Mouse (Mus musculus) MEL (cell line): Measurements from ENCODE around the gene BC051665. TPM values are rescaled to one million over a fixed set of nuclear protein-coding genes. Genes with fewer than 3 reads are reported as not detected.

Experiments
- DNase-seq: peaks from one replicate; pipeline ENCODE4 v3.0.0; 2011; ENCODE audit warnings: low read depth, low spot score
- H3K27ac ChIP-seq: 2 replicates; pipeline ENCODE4 v1.5.1; 2012; ENCODE audit warnings: low read depth, mild to moderate bottlenecking, control low read depth, low read length, moderate library complexity; ENCODE audit not compliant: control insufficient read depth
- H3K27me3 ChIP-seq, 2 experiments: fragments of 150-350 bp in 1 of 2; sonication (generic) in 1 of 2; 2 replicates each; pipeline ENCODE4 v1.6.1; 2012; ENCODE audit warnings: low read length in 2 of 2, mild to moderate bottlenecking in 2 of 2, improper control_type of control experiment in 1 of 2, moderate library complexity in 1 of 2; ENCODE audit not compliant: insufficient read depth in 2 of 2, control insufficient read depth in 1 of 2
- H3K36me3 ChIP-seq, 2 experiments: 2 replicates each; pipeline ENCODE4 v1.6.1; 2012 to 2014; ENCODE audit warnings: low read length in 2 of 2, improper control_type of control experiment in 1 of 2, inconsistent platforms in 1 of 2, mild to moderate bottlenecking in 1 of 2; ENCODE audit not compliant: insufficient read depth in 2 of 2, control insufficient read depth in 1 of 2
- H3K4me1 ChIP-seq, 2 experiments: fragments of 150-350 bp in 1 of 2; sonication (generic) in 1 of 2; 2 replicates each; pipeline ENCODE4 v1.6.1; 2012; ENCODE audit warnings: low read length in 2 of 2, improper control_type of control experiment in 1 of 2, mild to moderate bottlenecking in 1 of 2; ENCODE audit not compliant: insufficient read depth in 2 of 2, control insufficient read depth in 1 of 2
- H3K4me3 ChIP-seq, 2 experiments: fragments of 150-350 bp in 1 of 2; sonication (generic) in 1 of 2; 2 replicates each; pipeline ENCODE4 v1.5.1; 2012; ENCODE audit warnings: low read depth in 2 of 2, low read length in 2 of 2, mild to moderate bottlenecking in 2 of 2, moderate library complexity in 2 of 2, control low read depth in 1 of 2, improper control_type of control experiment in 1 of 2; ENCODE audit not compliant: control insufficient read depth in 1 of 2, insufficient read depth in 1 of 2
- H3K79me2 ChIP-seq: 2 replicates; pipeline ENCODE4 v1.6.1; 2012; ENCODE audit warnings: mild to moderate bottlenecking, low read length, moderate library complexity; ENCODE audit not compliant: control insufficient read depth, poor library complexity, insufficient read depth
- H3K9ac ChIP-seq: 2 replicates; pipeline ENCODE4 v1.6.1; 2012; ENCODE audit warnings: low read depth, mild to moderate bottlenecking, control low read depth, low read length, moderate library complexity; ENCODE audit not compliant: control insufficient read depth, poor library complexity, severe bottlenecking
- H3K9me3 ChIP-seq: fragments of 150-350 bp; sonication (generic); replicated peaks from 2 replicates; pipeline ENCODE4 v1.6.1; 2012; ENCODE audit warnings: mild to moderate bottlenecking, low read length, improper control_type of control experiment, moderate library complexity; ENCODE audit not compliant: insufficient read depth
- CHD1 ChIP-seq: IDR thresholded peaks from 2 replicates; pipeline ENCODE4 v1.6.1; 2012; ENCODE audit warnings: low read depth, mild to moderate bottlenecking, inconsistent platforms, low read length, improper control_type of control experiment
- ELF1 ChIP-seq: IDR thresholded peaks from 2 replicates; pipeline ENCODE4 v1.6.1; 2014; ENCODE audit warnings: low read depth, mild to moderate bottlenecking, inconsistent platforms, low read length, improper control_type of control experiment, moderate library complexity
- EP300 ChIP-seq, 2 experiments: IDR thresholded peaks; 2 replicates each; pipeline ENCODE4 v1.6.1; 2011; ENCODE audit warnings: improper control_type of control experiment in 2 of 2, low read length in 2 of 2, low read depth in 1 of 2, mild to moderate bottlenecking in 1 of 2
- HCFC1 ChIP-seq: IDR thresholded peaks from 2 replicates; pipeline ENCODE4 v1.6.1; 2012; ENCODE audit warnings: low read depth, mild to moderate bottlenecking, inconsistent platforms, low read length, improper control_type of control experiment, moderate library complexity
- KAT2A ChIP-seq: conservative IDR thresholded peaks from 2 replicates; pipeline ENCODE4 v1.6.1; 2012; ENCODE audit warnings: low read depth, low read length, improper control_type of control experiment, inconsistent platforms
- MAFK ChIP-seq: IDR thresholded peaks from 2 replicates; pipeline ENCODE4 v1.6.1; 2011; ENCODE audit warnings: low read depth, mild to moderate bottlenecking, low read length, improper control_type of control experiment, borderline replicate concordance
- MEF2A ChIP-seq: IDR thresholded peaks from 2 replicates; pipeline ENCODE4 v1.6.1; 2014; ENCODE audit warnings: low read depth, mild to moderate bottlenecking, inconsistent platforms, low read length, improper control_type of control experiment; ENCODE audit not compliant: poor library complexity, insufficient replicate concordance, severe bottlenecking; ENCODE audit errors: extremely low read depth
- MXI1 ChIP-seq: IDR thresholded peaks from 2 replicates; pipeline ENCODE4 v1.6.1; 2011; ENCODE audit warnings: mild to moderate bottlenecking, low read depth, low read length, improper control_type of control experiment
- POLR2AphosphoS2 ChIP-seq: IDR thresholded peaks from 2 replicates; pipeline ENCODE4 v1.6.1; 2011; ENCODE audit warnings: low read length, improper control_type of control experiment
- TBP ChIP-seq: IDR thresholded peaks from 2 replicates; pipeline ENCODE4 v1.8.0; 2011; ENCODE audit warnings: low read depth, low read length, improper control_type of control experiment
- TCF12 ChIP-seq: IDR thresholded peaks from 2 replicates; pipeline ENCODE4 v1.6.1; 2014; ENCODE audit warnings: low read depth, mild to moderate bottlenecking, inconsistent platforms, low read length, improper control_type of control experiment, moderate library complexity
- UBTF ChIP-seq: IDR thresholded peaks from 2 replicates; pipeline ENCODE4 v1.6.1; 2012; ENCODE audit warnings: low read depth, mild to moderate bottlenecking, inconsistent platforms, low read length, improper control_type of control experiment, moderate library complexity, borderline replicate concordance; ENCODE audit not compliant: insufficient read depth
- USF2 ChIP-seq, 2 experiments: IDR thresholded peaks; 2 replicates each; pipeline ENCODE4 v1.6.1; 2011 to 2012; ENCODE audit warnings: improper control_type of control experiment in 2 of 2, low read length in 2 of 2, borderline replicate concordance in 1 of 2, inconsistent platforms in 1 of 2, low read depth in 1 of 2, mild to moderate bottlenecking in 1 of 2; ENCODE audit not compliant: insufficient read depth in 1 of 2
- ZC3H11A ChIP-seq: IDR thresholded peaks from 2 replicates; pipeline ENCODE4 v1.6.1; 2012; ENCODE audit warnings: low read depth, mild to moderate bottlenecking, inconsistent platforms, low read length, improper control_type of control experiment
- ZMIZ1 ChIP-seq: IDR thresholded peaks from 2 replicates; pipeline ENCODE4 v1.6.1; 2012; ENCODE audit warnings: low read depth, mild to moderate bottlenecking, inconsistent platforms, low read length, improper control_type of control experiment, moderate library complexity
- ZNF384 ChIP-seq: IDR thresholded peaks from 2 replicates; pipeline ENCODE4 v1.6.1; 2012; ENCODE audit warnings: low read depth, mild to moderate bottlenecking, inconsistent platforms, low read length, improper control_type of control experiment
- polyA plus RNA-seq, 2 experiments: library from polyadenylated mRNA; stranded (reverse) in 1 of 2; unstranded in 1 of 2; fragments of >175 nt in 1 of 2; fragments of >200 nt in 1 of 2; gene quantifications; 2 replicates each; pipeline versions ENCODE4 v1.2.1 to v1.2.4; 2012; ENCODE audit warnings: low replicate concordance in 2 of 2, low read depth in 1 of 2; ENCODE audit not compliant: insufficient read length in 2 of 2, insufficient read depth in 1 of 2, missing spikeins in 1 of 2
- total RNA-seq: library from RNA; depleted of rRNA; stranded (reverse); fragments of 300-350 nt; gene quantifications from 2 replicates; pipeline ENCODE4 v1.2.3, GENCODE M21; 2012; rRNA removed

BC051665 gene
- total RNA-seq (not detected in 2 replicates), polyA plus RNA-seq (not detected)

DNA sequence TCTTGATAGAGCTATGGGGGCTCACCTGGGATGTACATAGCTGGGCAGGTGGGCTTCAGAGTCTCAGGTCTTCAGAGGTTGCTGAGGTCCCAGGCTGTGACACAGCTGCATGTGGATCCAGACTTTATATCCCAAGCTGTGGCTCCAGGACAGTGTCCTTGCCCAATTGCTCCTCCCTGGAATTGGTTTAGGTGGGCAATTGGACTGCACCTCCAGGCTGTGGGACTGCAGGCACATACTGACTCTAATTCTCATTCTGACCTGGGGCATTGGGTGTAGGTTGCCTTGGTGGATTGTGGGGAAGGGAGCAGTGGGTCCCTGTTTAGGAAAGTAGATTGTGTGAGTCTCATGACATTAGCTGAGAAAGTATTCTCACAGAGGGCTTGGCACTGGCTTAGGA, at the start of gene BC051665:
TSS of gene BC051665 (minus strand) at position 101 of the 400 bp plus-strand sequence.
- Histone ChIP-seq H3K9me3 (no peaks in the 10 kb centered on the region), H3K36me3 (no peaks in the 10 kb centered on the region)
- no peak for DNase-seq
- TF ChIP-seq MAFK (no peak), POLR2AphosphoS2 (no peak), MXI1 (no peak), ZMIZ1 (no peak), ELF1 (no peak), ZC3H11A (no peak), UBTF (no peak), KAT2A (no peak), EP300 (IDR thresholded peaks at IDR 0.05; ENCODE audit: low read depth in 1 of 2, low read length in 2 of 2) (no peak), ZNF384 (no peak), USF2 (IDR thresholded peaks at IDR 0.05; ENCODE audit: borderline replicate concordance in 1 of 2, insufficient read depth in 1 of 2, low read depth in 1 of 2, low read length in 2 of 2) (no peak), CHD1 (no peak), TBP (no peak), MEF2A (no peak), HCFC1 (no peak), TCF12 (no peak)
- TF ChIP-seq, all 39 proteins: peak for 0
- H3K79me2 ChIP-seq: no peaks in the 10 kb centered on the region
- H3K9ac ChIP-seq: no peak within 1 kb of the TSS
- no peak within 1 kb of the TSS for H3K4me3 ChIP-seq
- H3K27me3 ChIP-seq: no peaks in the 10 kb centered on the region
- H3K4me1 ChIP-seq: no peaks in the 10 kb centered on the region
- no peak within 1 kb of the TSS for H3K27ac ChIP-seq

DNA sequence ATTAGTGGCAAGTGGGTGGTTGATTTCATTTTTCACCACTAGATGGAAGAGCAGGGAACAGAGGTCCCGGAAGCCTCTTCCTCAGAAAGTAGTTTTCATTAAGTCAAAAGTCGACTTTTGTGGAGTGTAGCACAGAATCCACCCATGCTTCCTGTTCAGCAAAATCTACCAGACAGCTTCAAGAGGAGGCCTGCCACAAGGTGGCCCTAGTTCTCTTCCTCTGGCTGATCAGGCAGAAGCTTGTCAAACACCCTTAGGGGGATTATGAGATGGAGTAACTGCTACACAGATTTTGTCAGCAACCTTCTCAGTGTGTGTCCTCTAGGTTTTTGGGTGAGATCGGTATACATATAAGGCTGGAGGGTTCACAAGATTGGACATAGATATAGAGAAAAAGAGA, 39.9 kb upstream of the BC051665 start:
- no peak for DNase-seq
- no peak overlapping the region for H3K4me3 ChIP-seq
- no peaks in the 10 kb centered on the region for H3K9me3 ChIP-seq
- H3K4me1 ChIP-seq: no peaks in the 10 kb centered on the region
- no peak for TF ChIP-seq EP300 (IDR thresholded peaks at IDR 0.05; ENCODE audit: low read depth in 1 of 2, low read length in 2 of 2)
- no peaks in the 10 kb centered on the region for H3K36me3 ChIP-seq
- H3K27ac ChIP-seq: no peak overlapping the region
- no peak overlapping the region for H3K9ac ChIP-seq
- H3K79me2 ChIP-seq: no peaks in the 10 kb centered on the region
- H3K27me3 ChIP-seq: no peaks in the 10 kb centered on the region
